Mouse (Mus musculus) intestine, embryonic 14.5 days (tissue): Measurements from ENCODE around the gene Tinf2. TPM values are rescaled to one million over a fixed set of nuclear protein-coding genes. Genes with fewer than 3 reads are reported as not detected.

ENCODE experiments used
- ATAC-seq: fragments of 200-750 bp; cut with Nextera tagmentation; replicated peaks from 2 replicates; pipeline ENCODE4 v1.8.0; 2017; ENCODE audit warnings: low read depth, moderate number of reproducible peaks, moderate TSS enrichment, moderate library complexity; ENCODE audit not compliant: low FRiP score, low TSS enrichment
- DNase-seq: peaks from one replicate; pipeline ENCODE4 v3.0.0-alpha.2; 2018; ENCODE audit warnings: low spot score
- H3K27ac ChIP-seq: fragments of 300-500 bp; sonication (generic); 2 replicates; pipeline ENCODE4 v1.5.1; 2014; ENCODE audit warnings: low read depth, mild to moderate bottlenecking, control low read depth
- H3K27me3 ChIP-seq: fragments of 300-500 bp; sonication (generic); replicated peaks from 2 replicates; pipeline ENCODE4 v1.6.1; 2014; ENCODE audit warnings: low read length, control low read depth; ENCODE audit not compliant: control insufficient read depth, insufficient read depth
- H3K36me3 ChIP-seq: fragments of 300-500 bp; sonication (generic); 2 replicates; pipeline ENCODE4 v1.6.1; 2014; ENCODE audit warnings: low read length, control low read depth; ENCODE audit not compliant: control insufficient read depth, insufficient read depth
- H3K4me1 ChIP-seq: fragments of 300-500 bp; sonication (generic); replicated peaks from 2 replicates; pipeline ENCODE4 v1.6.1; 2014; ENCODE audit warnings: low read length, control low read depth, mixed read lengths; ENCODE audit not compliant: control insufficient read depth, insufficient read depth
- H3K4me2 ChIP-seq: fragments of 300-500 bp; sonication (generic); 2 replicates; pipeline ENCODE4 v1.6.1; 2014; ENCODE audit warnings: low read length
- H3K4me3 ChIP-seq: fragments of 300-500 bp; sonication (generic); 2 replicates; pipeline ENCODE4 v1.5.1; 2014; ENCODE audit warnings: low read depth, low read length, control low read depth, mixed read lengths
- H3K9ac ChIP-seq: fragments of 300-500 bp; sonication (generic); 2 replicates; pipeline ENCODE4 v1.6.1; 2014; ENCODE audit warnings: mild to moderate bottlenecking, low read length
- H3K9me3 ChIP-seq: fragments of 300-500 bp; sonication (generic); 2 replicates; pipeline ENCODE4 v1.6.1; 2016; ENCODE audit warnings: low read length, control low read depth; ENCODE audit not compliant: control insufficient read depth
- WGBS: fragments of 180-500 bp; shearing (Covaris S2); extraction: QIAGEN DNeasy Blood & Tissue Kit; methylation state at CpG from one replicate; pipeline ENCODE4 v1.1.7; 2014; 5-methylcytosine and 5-hydroxymethylcytosine counted together
- polyA plus RNA-seq: library from polyadenylated mRNA; unstranded; fragments of >200 nt; fragmentation: Nextera tagmentation; extraction: Ambion mirVana; gene quantifications from 2 replicates; pipeline ENCODE4 v1.2.1, GENCODE M21; 2014

Gene Tinf2
- polyA plus RNA-seq, 1 experiment from 2014 or later, result 46.4 TPM

GRCm38 (mm10) chr14:55656935-55657334 is 24.7 kb downstream of the Tinf2 start:
- Histone ChIP-seq H3K4me2 (no peak overlapping the region), H3K9me3 (no peaks in the 10 kb centered on the region), H3K9ac (no peak overlapping the region), H3K36me3 (peaks cover 24% of the 10 kb centered on the region), H3K4me3 (no peak overlapping the region), H3K4me1 (peaks cover 5% of the 10 kb centered on the region; the same call in 1 of the 2 replicates), H3K27ac (no peak overlapping the region), H3K27me3 (no peaks in the 10 kb centered on the region)
- DNase-seq (no peak), ATAC-seq (no peak)
- WGBS, result 84% methylated on average over 3 of the region's 3 CpGs

- peaks cover 6% of the 10 kb centered on the region; the same call in 1 of the 2 replicates for H3K36me3 ChIP-seq
- no peak for ATAC-seq
- no peaks in the 10 kb centered on the region for H3K9me3 ChIP-seq
- no peak overlapping the region for H3K27ac ChIP-seq
- no peaks in the 10 kb centered on the region for H3K4me1 ChIP-seq
- no peak overlapping the region for H3K9ac ChIP-seq
- no peak overlapping the region for H3K4me3 ChIP-seq
- 88% methylated on average over 7 of the region's 7 CpGs for WGBS
- H3K4me2 ChIP-seq, result no peak overlapping the region
- DNase-seq, result no peak
- no peaks in the 10 kb centered on the region for H3K27me3 ChIP-seq
Measured at GRCm38 (mm10) chr14:55651528-55651927, 30.1 kb downstream of the Tinf2 start.

GRCm38 (mm10) chr14:55649884-55650283 is 31.7 kb downstream of the Tinf2 start, which contains the start of gene Tssk4:
Gene Tssk4, plus strand, starts transcription at chr14:55650184.
- no peaks in the 10 kb centered on the region for H3K9me3 ChIP-seq
- DNase-seq, result no peak
- no peak within 1 kb of the TSS for H3K27ac ChIP-seq
- H3K9ac ChIP-seq, result no peak within 1 kb of the TSS
- no peak within 1 kb of the TSS for H3K4me2 ChIP-seq
- no peak within 1 kb of the TSS for H3K4me3 ChIP-seq
- no peaks in the 10 kb centered on the region for H3K27me3 ChIP-seq
- peaks cover 6% of the 10 kb centered on the region for H3K4me1 ChIP-seq
- WGBS, result 97% methylated on average over 2 of the region's 2 CpGs
- peaks cover 13% of the 10 kb centered on the region; the same call in 1 of the 2 replicates for H3K36me3 ChIP-seq
- ATAC-seq, result no peak

GRCm38 (mm10) chr14:55644261-55644888 is 37.2 kb downstream of the Tinf2 start:
- Histone ChIP-seq H3K4me3 (peak overlapping the region; percentile 97), H3K36me3 (peaks cover 34% of the 10 kb centered on the region), H3K9ac (peak overlapping the region; percentile 96), H3K27ac (peak overlapping the region; percentile 96), H3K9me3 (no peaks in the 10 kb centered on the region), H3K4me2 (peak overlapping the region; percentile 88), H3K27me3 (no peaks in the 10 kb centered on the region), H3K4me1 (peaks cover 19% of the 10 kb centered on the region)
- 22% methylated on average over 17 of the region's 17 CpGs for WGBS
- ATAC-seq, result no peak
- DNase-seq, result peak; percentile 56

GRCm38 (mm10) chr14:55643060-55643907 is 38.3 kb downstream of the Tinf2 start, which contains the start of gene Tm9sf1:
Gene Tm9sf1, minus strand, starts transcription at chr14:55643806.
- peak; percentile 87 for ATAC-seq
- Histone ChIP-seq H3K4me3 (peak within 1 kb of the TSS; percentile 97), H3K27ac (peak within 1 kb of the TSS; percentile 96), H3K9ac (peak within 1 kb of the TSS; percentile 96), H3K9me3 (no peaks in the 10 kb centered on the region), H3K27me3 (no peaks in the 10 kb centered on the region), H3K36me3 (peaks cover 43% of the 10 kb centered on the region), H3K4me1 (peaks cover 19% of the 10 kb centered on the region), H3K4me2 (peak within 1 kb of the TSS; percentile 88)
- peak; percentile 96 for DNase-seq
- under 1% methylated on average over 81 of the region's 89 CpGs for WGBS

GRCm38 (mm10) chr14:55642679-55643059 is 39.0 kb downstream of the Tinf2 start:
- H3K4me2 ChIP-seq, result peak overlapping the region; percentile 88
- ATAC-seq (peak; percentile 33), DNase-seq (no peak)
- H3K9ac ChIP-seq, result peak overlapping the region; percentile 96
- 19% methylated on average over 8 of the region's 8 CpGs for WGBS
- H3K4me3 ChIP-seq, result peak overlapping the region; percentile 97
- H3K9me3 ChIP-seq, result no peaks in the 10 kb centered on the region
- peaks cover 49% of the 10 kb centered on the region for H3K36me3 ChIP-seq
- peaks cover 19% of the 10 kb centered on the region for H3K4me1 ChIP-seq
- no peaks in the 10 kb centered on the region for H3K27me3 ChIP-seq
- H3K27ac ChIP-seq, result peak overlapping the region; percentile 96

- Histone ChIP-seq H3K4me2 (no peak overlapping the region), H3K9ac (no peak overlapping the region), H3K9me3 (no peaks in the 10 kb centered on the region), H3K36me3 (peaks cover 53% of the 10 kb centered on the region), H3K27me3 (no peaks in the 10 kb centered on the region), H3K4me3 (no peak overlapping the region), H3K4me1 (peaks cover 19% of the 10 kb centered on the region), H3K27ac (no peak overlapping the region)
- 95% methylated on average over 13 of the region's 13 CpGs for WGBS
- no peak for DNase-seq
- no peak for ATAC-seq
Measured at GRCm38 (mm10) chr14:55641291-55641690, 40.3 kb downstream of the Tinf2 start.

GRCm38 (mm10) chr14:55640816-55641215 is 40.8 kb downstream of the Tinf2 start:
- ATAC-seq (no peak), DNase-seq (no peak)
- Histone ChIP-seq H3K4me1 (peaks cover 21% of the 10 kb centered on the region), H3K9me3 (no peaks in the 10 kb centered on the region), H3K27ac (no peak overlapping the region), H3K9ac (no peak overlapping the region), H3K4me3 (no peak overlapping the region), H3K4me2 (no peak overlapping the region), H3K36me3 (peaks cover 52% of the 10 kb centered on the region), H3K27me3 (no peaks in the 10 kb centered on the region)
- WGBS, result 95% methylated on average over 14 of the region's 14 CpGs
